Mouse (Mus musculus) B cell, adult 2 months (primary cell): ENCODE measurements at regions not wholly inside any gene's neighbourhood (a gene's known extent, or its start where the extent isn't known, plus 50 kb on each side); places are given as distances from the start of the nearest gene placed in this dataset.

Experiments
- DNase-seq, 2 experiments: peaks; one replicate each; pipeline ENCODE4 v3.0.0; 2022

DNA sequence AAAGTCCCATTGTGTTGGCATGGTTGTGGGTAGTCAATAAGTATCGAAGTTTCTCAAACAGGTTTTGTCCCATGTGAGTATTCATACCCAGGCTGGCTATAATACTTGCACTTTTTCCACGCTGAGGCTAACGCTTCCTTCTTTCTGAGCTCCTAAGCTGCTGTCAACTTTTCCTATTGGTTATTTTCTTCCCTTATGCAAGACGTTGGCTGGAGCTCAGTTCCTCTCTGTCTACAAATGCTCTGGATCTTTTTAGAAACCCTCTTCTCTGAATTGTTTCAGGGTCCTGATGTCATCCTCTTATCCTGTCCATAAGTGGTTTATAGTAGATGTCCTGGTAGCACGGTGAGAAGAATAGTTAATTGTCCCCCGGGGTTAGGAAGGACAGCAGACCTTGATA lies 278.7 kb upstream of the Sel1l start:
- DNase-seq, result no peak

GRCm38 (mm10) chr12:92120164-92120815 lies 271.3 kb upstream of the Sel1l start:
- no peak for DNase-seq

- DNase-seq, result no peak
These were observed 260.7 kb upstream of the Sel1l start for GRCm38 (mm10) chr12:92109615-92110014.

DNA sequence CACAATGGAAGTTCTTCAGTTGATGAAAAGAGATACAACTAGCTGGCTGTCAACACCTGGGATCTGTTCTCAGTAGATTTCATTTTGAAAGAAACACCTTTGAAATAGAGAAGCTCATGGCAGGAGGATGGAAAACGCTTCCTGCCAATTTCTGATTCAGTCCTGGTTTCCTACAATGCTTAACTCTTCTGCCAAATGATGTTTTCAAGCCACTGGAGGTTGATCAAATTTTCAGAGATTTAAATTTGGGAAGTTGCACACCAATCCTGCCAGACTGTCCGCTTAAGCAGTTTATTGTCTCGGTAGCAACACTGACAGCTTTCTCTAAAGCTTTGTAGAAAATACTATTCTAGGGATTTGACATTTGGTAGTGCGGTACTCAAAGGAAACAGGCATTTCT lies 251.1 kb upstream of the Sel1l start:
- no peak for DNase-seq

DNA sequence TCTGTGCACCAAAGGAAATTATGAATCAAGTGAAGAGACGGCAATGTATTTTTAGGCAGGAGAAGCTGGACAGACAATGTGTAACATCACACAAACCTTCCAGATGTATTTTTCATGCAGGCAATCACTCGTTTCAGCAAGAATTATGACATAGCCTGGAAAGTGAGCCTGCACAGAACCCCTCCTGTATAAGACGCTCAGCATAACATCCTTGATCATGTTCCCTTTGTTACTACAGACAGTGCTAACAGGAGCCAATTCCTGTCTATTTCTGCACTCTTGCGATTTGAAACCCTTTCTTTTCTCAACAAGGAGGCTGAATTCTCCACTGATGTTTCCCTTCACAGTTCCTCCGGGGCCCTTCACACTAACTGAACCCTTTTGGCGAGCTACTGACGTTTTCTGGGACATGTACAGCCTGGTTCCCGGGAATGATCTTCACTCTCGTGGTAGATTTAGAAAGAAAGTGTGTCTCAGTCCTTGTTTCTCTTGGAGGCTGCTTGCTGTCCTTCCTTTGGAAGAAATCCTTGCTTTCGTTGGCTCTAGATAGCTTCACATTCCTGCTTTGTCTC lies 243.9 kb upstream of the Sel1l start:
- DNase-seq, result no peak

DNA sequence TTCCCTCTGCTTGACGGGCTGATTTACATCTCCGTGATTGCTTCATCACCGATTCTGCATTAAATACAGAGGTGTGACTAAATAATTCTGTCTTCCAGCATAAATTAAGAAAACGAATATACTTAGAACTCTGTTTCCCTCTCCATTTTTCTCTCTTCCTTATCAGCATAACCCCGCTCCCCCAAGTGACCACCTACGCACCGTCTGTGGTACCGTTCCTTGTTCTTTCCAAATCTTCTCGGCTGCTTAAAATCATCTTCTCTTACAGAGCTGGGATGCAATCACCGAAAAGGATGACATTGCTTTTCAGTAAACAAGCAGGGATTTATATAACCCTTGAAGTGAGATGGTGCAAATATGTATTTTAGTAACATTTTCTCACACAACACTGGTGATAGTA lies 224.3 kb upstream of the Sel1l start:
- DNase-seq, result no peak

DNA sequence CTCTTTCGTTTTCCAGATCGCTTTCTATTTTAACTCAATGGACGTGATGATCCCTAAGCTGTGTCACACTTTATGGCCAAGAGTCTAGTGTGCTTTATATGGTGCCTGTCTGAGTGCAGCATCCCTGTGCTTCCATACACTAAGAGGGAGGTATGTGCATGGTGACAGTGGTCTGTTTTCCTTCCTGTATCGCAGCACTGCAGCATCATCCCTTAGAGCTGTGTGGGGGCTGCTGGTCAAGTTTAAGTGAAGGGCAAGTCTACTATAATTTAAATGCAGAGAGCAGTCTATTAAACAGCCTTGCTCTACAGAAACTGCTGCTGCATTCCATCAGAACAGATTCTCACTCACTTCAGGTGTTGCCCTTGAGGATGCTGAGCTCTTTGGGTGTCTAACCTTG lies 213.8 kb upstream of the Sel1l start:
- DNase-seq, result no peak

DNA sequence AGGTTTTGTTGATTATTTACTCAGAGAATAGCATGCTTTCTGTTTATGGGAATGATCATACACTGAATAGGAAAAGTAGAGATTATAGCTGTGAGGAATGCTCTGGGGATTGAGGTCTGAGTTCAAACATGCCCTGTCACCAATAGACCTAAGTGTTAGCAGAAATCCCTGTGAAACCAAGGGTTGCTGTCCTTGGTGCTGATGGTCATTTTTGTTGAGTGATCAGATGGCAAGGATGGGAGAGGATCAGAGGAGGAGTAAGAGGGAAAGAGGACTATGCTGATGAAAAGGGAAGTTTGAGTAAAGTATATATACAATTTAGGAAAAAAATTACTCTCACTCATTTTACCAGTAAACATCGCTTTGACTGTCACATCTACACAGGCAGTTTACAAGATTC lies 191.5 kb upstream of the Sel1l start:
- DNase-seq, result no peak

DNA sequence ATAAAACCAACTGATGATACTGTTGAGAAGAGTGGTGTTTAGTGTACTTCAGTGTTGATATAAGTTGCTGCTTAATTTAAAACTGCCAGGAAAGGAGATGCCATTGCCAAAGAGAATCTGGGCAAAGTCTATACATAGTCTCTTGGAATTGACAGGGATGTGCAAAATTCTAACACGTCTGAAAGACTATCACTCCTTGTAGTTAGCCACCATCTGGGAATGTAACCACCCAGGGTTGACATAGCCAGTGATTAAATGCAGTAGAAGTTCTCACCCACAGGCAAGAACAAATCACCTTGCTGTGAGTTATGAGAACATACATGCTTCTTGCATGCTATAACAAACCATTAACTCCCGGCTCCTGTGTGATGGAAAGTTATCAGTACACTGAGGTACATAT lies 180.2 kb upstream of the Sel1l start:
- DNase-seq, result no peak

GRCm38 (mm10) chr12:92028354-92028753 lies 179.4 kb upstream of the Sel1l start:
- no peak for DNase-seq

DNA sequence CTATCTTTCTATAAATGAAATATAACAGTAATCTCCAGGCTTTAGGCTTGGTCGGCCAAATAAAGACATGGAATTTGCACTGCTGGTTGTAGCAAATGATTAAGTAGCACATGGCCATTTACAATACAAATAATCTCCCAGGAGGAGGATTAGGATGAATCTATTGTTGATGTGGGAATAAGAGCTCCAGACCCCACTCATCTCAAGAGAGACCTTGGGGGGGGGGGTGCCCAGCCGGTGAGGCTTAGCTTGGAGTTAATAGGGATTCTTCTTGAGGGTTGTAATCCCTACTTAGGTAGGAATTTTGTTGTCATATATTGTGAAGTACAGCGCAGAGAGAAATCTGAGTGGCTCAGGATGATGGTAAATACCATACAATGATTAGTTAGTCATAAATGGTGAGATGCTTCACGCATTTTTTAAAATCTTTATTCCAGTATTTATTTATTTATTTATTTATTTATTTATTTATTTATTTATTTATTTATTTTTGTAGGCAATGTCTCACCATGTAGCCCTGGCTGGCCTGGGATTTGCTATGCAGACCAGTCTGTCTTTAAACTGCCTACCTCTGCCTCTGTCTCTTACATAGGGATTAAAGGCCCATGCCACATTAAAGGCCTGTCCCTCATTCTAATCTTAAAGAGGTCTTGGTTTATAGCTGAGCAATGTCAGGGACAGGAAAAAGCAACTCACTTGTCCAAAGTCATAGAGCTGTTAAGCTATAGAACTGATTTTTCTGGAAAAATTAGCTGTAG lies 175.7 kb upstream of the Sel1l start:
- DNase-seq, result no peak

DNA sequence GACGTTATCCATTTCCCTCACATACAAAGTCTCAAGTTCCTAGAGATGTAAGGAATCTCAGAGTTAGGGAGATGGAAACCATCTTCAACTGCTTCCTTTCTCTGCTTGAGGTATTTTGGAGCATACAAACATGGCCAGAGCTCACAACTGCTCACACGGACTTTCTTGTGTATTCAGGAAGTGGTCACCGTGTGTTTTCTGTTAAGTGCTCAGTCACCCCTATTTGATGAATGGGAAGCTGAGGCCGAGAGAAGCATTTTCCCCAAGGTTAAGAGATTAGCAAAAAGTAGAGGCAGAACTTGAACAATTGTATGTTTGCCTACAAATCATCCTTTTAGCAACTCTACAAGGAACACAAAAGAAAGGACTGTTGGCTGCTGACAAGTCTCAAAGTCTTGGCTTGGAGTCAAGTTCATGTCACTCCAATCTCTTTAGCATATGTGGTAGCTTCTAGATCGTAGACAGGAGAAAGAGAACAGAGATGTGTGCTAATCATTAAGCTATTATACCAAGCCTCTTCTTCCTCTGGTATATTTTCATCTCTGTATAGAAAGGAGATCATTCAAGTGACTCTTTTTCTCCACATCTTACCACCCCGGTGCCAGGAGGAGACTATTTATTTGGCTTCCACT lies 170.8 kb upstream of the Sel1l start:
- no peak for DNase-seq

DNA sequence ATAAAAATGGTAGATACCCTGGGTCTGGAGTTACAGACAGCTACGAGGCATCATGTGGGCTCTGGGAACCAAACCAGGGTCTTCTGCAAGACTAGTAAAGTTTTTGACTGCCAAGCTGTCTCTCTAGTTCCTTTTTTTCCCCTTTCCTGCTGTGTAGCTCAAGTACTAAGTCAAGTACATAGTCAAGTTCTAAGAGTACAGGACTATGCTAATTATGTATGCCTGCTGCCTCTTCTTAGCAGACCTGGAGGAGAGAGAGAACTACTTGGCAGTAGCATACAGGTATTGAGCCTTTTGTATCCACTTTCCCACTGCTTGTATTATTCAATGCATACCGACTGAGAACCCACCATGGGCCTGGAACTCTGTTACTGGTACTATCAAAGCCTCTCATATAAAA lies 166.4 kb upstream of the Sel1l start:
- DNase-seq, result no peak

DNA sequence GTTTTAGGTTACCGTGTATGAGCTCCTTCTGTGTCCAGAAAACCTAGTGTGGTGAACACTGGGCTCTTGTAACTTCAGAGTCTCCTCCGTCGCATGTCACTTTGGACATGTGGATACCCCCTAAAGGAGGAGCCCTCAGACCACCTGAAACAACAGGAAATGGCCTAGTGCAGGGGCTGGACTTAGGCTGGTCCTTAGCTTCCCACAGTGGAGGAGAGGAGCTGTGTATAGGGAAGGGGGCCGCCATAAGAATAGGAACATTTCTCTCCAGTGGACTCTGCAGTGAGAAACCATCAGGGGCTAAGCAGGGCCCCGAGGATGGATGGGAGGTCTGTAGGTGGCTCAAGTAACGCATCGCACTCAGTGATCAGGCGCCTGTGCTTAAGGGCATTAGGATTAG lies 165.0 kb upstream of the Sel1l start:
- no peak for DNase-seq

- DNase-seq, result peak; percentile 1 to 8
These were observed 164.3 kb upstream of the Sel1l start for GRCm38 (mm10) chr12:92013244-92013643.

GRCm38 (mm10) chr12:92004391-92005094 lies 155.6 kb upstream of the Sel1l start:
- DNase-seq, result no peak

GRCm38 (mm10) chr12:91999031-91999430 lies 150.1 kb upstream of the Sel1l start:
- no peak for DNase-seq

DNA sequence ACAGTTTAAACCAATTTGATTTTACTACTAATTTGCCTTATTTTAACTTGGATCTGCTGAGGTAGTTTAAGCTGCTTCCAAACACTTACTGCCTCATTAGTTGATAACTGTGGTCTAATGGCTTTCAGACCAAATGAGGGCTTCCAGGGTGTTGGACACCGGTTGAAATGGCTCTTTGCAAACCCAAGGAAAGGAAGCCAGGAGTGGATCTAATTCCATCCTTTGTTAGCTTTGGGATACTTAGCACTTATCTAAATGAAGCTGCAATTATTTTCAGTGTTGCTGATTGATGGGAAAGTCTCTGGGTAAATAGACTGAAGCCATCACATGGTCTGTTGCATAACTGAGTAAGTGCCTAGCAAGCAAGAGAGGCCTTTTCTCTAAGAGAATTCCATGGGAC lies 148.4 kb upstream of the Sel1l start:
- no peak for DNase-seq

DNA sequence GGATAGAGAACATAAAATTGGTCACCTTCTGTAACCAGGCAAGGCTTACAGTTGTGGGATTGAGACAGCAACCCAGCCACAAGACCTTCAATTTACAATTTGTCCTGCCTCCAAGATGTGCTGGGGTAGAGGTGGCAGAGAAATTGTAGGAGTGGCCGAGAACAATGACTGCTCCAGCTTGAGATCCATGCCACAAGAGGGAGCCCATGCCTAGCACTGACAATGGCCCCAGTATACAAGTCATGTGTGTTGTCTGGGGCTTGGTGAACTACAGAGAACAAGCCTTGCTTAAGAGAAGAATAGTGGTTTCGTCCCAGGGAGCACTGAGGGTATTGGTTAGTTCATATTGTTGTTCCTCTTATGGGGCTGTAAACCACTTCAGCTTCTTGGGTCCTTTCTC lies 146.6 kb upstream of the Sel1l start:
- no peak for DNase-seq

GRCm38 (mm10) chr12:91986448-91986847 lies 137.5 kb upstream of the Sel1l start:
- no peak for DNase-seq

- DNase-seq, result no peak
These were observed 131.4 kb upstream of the Sel1l start for GRCm38 (mm10) chr12:91980321-91980720.

GRCm38 (mm10) chr12:91971045-91971444 lies 122.1 kb upstream of the Sel1l start:
- DNase-seq, result no peak

DNA sequence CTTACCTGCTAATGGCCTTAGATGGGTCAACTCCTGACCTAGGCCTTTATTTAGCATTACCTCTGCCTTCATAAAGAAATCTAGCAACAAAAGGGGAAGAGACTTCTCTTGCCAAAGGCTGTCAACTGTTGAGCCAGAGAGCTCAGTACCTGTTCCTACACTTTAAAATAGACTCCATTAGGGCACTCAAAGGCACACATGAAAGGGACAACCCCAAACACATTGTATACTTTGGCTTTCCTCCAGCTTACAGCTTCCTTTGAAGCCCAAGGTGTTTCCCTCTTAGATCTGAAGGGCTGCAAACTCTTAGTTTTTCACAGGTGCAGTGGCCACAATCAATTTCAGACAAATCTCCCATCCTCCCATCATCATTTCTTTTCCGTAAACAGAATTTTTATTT lies 117.0 kb upstream of the Sel1l start:
- DNase-seq, result no peak
